Mouse (Mus musculus) bone marrow macrophage, adult 2 months (primary cell): ENCODE measurements around the gene Grip1.

Experiments
- CTCF ChIP-seq: IDR thresholded peaks from 2 replicates; pipeline ENCODE4 v1.5.1; 2012; ENCODE audit warnings: low read depth, mild to moderate bottlenecking, low read length, moderate library complexity
- POLR2A ChIP-seq: IDR thresholded peaks from 2 replicates; pipeline ENCODE4 v1.6.1; 2012; ENCODE audit warnings: mild to moderate bottlenecking, low read depth, low read length, borderline replicate concordance

- no peak for TF ChIP-seq POLR2A
- no peak for TF ChIP-seq CTCF
These were observed 156.8 kb downstream of the Grip1 start for GRCm38 (mm10) chr10:119610279-119610895.
